Mouse (Mus musculus) ES-CJ7 (cell line): ENCODE measurements around the gene Dhx16.

ENCODE experiments used
- DNase-seq: peaks from one replicate; pipeline ENCODE4 v3.0.0; 2011; ENCODE audit warnings: low read depth, low spot score

Dhx16 gene

DNA sequence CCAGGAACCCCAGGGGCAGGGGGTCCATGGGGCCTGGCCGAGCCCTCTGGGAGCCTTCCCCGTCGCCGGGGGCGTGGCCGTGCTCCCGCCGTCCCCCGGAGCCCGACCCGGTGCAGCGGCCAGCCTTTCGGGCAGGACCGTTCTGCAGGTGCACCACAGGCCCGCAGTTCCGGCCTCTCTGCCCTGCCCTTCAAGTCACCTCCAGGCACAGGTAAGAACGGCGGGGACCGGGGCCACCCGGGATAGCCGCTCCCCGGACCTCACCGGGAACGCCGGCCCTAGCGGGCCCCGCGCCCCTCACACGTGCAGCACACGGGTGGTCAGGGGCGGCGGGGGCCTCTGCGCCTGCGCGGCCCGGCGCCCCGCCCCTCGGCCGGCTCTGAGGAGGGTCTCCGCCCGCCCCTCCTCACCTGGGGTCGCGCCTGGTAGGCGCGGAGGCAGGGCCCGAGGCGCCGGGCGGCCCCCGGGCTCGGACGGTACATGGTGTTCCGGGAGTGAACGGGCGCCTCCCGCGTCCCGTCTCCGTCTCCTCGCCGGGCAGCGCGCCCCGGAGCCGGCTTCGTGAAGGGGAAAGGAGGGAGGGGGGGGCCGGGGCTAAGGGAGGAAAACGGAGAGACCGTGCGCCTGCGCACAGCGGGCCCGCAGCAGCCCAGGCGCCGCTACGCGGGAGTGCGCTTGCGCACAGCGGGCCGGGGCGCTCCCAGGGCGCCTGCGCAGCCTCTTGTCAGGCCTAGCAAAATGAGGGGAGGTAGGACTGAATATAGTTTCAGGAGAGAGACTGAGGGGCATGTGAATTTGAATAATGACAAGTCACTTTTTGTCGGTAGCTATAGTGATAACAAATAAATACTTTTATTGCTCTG, 17.4 kb downstream of the Dhx16 start, which contains the start of gene 2310061I04Rik:
TSS of gene 2310061I04Rik (minus strand) at position 651 of the 863 bp plus-strand sequence.
- peak; percentile 92 for DNase-seq

DNA sequence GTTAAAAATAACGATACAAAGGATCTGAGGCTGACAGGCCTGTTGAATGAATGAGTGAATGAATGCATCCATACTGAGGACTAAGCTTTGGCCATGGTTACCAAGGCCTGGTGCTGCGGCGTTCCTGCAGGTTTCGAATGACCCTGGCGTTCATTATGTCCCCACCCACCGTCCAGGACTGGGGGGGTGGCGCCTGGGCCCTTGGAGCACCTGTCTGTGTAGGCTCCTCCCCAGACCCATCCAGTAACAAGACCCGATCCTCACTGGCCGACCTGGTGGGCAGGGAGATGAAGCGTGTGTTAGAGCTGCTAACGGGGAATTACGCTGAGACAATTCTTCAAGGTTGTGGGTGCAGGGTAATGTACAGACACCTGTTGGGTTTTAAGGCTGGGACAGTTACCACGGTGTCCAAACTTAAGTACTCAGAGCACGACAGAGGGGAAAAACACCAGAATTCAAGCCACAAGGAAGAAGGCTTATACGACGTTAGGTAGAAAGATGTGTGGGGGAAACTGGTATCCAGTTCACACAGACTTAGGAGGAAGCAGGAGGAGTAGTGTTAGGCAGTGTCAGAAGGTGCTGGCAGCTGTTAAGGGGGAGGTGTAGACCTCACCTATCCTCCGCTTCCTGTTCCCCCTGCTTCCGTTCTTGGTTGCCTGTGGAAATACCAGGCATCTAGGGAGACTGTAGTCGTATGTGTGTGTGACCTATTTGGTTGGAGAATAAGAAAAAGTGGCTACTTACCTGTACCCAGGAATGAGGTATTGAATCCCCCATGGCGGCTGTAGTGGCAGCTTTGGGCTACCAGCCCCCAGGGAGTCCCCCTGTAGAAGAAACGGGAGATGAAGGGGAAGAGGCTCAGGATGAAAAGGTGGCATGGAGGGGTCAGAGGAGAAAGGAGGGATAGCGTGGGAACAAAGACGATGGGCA, 18.3 kb downstream of the Dhx16 start:
- peak; percentile 69 for DNase-seq

DNA sequence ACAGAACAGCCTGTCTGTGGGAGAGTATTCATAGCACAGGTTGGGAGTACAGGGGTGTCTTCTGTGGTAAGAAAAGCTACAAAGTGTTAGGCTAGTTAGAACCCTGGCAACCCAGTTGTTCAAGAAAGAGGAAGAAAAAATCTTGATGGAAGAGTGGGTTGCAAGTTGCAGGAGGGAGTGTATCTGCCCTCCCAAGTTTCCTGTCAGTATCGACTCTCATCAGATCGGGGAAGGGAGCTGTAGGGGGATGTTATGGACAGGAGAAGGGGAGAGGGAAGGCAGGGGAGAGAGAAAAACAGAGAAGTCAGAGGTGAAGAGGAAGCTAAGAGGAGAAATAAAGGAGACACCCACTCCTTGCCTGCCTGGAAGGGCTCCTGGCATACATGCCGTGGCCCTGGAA, 21.0 kb downstream of the Dhx16 start:
- DNase-seq = no peak

DNA sequence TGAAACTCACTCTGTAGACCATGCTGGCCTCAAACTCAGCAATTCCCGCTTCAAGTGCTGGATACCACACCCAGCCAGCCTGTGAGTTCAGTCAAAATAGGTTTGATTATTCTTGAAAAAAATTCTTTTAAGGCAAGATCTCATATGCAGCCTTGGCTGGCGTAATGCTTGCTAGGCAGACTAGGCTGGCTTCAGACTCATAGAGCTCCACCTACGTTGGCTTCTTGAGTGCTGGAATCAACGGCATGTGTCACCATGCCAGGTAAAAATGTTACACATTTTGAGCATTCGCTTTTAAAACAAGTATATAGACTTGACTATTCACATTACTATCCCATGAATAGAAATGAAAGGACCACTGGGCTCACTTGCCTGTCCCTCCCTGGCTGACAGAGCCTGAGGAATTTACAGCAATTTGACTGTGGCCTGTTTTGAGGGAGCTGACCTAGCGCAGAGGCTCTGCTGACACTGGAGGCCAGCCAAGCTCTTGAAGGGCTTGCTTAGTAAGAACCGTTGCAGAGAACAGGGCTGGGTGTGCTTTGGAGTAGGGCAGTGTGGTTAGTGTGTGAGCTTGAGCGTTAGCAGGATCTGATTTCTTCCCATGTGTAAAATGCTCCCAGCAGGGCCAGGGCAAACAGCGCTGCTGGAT, 23.8 kb downstream of the Dhx16 start:
- DNase-seq = no peak

DNA sequence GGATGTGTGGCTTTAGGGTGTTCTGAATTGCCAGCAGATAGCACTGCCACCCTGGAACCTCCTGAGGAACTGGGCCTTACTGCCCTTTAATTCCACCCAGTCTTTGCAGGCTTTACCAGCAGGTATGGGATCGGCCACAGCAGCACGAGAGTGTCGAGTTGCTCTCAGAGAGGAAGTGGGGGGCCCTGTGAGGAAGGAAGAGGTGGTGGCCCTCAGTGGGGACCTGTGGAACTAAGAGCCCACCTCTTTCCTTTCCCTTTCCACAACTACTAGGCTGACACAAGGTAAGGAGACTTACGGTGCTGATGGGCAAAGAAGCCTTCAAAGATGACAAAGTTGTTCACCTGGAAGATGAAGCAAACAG, 24.4 kb downstream of the Dhx16 start:
- DNase-seq = no peak

DNA sequence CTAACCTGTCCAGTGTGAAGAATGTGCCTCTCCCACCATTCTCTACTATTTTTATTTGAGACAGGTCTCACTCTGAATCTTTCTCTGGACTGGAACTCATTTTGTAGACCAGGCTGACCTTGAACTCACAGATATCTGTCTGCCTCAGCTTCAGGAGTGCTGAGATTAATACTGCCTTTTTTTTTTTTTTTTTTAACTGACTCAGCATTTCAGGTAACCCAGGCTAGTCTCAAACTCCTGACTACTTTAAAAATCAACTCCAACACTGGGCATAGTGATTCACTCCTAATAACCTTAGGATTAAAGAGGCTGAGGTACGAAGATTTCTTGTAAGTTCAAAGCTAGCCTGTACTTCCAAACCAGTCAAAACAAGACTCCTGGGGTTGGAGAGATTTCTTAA, 26.0 kb downstream of the Dhx16 start:
- no peak for DNase-seq

DNA sequence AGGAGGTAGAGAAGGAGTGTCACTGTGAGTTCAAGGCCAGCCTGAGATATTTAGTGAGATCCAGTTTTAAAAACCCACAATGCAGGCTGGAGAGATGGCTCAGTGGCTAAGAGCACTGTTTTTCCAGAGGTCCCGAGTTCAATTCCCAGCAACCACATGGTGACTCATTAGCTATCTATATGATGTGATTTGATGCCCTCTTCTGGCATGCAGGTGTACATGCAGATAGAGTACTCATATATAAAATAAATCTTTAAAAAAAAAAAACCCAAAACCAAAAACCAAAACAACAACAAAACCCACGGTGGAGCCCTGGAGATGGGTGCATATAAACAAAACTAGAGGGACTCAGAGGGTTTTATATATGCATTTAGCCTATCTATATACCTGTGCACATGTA, 28.0 kb downstream of the Dhx16 start:
- no peak for DNase-seq

DNA sequence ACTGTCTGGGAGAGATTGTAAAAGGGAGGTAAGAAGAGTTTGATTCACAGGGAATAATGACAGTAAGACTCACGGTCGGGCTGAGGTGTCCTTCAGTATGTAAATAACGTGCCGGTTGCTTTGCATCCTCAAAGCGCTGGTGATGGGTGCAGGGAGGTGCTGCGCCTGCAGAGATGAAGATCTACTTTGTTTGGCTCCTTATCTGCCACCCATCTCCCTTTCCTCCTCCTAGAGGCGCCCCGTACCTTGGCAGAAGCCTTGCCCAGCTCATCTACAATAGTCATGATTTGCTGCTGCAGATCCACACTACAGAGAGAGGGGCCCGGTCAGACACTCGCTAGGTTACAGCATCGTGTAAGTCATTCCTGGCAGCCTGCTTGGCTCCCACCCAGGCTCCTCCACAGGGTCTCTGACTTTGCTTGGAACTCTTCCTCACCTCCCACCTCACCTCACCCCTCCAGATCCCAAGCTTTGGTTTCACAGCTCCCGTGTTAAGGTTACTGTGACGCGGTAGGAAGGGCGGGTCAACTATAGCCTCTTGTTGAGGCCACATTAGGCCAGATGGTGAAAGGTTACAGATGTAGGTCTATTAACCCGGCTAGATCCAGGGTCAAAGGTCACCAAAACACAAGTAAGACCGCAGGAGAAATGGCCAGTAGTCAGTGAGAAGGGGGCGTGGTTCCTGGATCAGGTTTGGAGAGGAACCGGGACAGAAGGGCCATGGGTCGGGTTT, 29.7 kb downstream of the Dhx16 start:
- DNase-seq = no peak

DNA sequence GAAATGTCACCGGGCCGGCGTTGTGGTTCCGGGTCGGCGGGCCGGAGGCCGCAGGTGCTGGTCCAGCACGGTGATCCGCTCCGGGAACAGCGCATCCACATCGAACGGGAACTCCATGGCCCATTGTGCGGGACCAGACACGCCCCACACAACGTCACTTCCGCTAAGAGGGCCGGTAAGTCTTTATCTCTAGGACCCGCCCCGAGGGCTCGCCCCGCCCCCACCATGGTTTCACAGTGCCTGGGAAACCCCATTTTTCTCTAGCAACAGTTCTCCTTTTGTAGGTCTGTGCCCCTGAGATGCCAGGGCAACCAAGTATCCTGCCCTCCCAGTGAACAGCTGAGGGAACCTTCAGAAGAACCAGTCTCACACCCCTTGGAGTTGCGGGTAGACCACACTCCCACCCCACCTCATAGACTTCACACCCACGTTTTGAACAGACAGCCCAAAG, 30.3 kb downstream of the Dhx16 start, which contains the start of gene Atat1:
TSS of gene Atat1 (minus strand) at position 157 of the 451 bp plus-strand sequence.
- DNase-seq = peak; percentile 91

DNA sequence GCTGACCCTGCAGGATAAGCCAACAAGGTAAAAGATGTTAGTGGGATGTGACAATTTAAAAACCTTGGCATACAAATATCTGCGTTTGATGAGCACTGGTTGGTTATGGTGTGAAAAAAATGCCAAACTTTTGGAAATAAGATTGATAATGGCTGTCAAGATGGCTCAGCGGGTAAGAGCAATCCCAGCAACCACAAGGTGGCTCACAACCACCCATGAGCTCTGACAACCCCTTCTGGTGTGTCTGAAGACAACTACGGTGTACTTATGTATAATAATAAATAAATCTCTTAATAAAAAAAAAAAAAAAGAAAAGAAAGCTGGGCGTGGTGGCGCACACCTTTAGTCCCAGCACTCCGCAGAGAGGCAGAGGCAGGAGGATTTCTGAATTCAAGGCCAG, 35.4 kb downstream of the Dhx16 start:
- no peak for DNase-seq

DNA sequence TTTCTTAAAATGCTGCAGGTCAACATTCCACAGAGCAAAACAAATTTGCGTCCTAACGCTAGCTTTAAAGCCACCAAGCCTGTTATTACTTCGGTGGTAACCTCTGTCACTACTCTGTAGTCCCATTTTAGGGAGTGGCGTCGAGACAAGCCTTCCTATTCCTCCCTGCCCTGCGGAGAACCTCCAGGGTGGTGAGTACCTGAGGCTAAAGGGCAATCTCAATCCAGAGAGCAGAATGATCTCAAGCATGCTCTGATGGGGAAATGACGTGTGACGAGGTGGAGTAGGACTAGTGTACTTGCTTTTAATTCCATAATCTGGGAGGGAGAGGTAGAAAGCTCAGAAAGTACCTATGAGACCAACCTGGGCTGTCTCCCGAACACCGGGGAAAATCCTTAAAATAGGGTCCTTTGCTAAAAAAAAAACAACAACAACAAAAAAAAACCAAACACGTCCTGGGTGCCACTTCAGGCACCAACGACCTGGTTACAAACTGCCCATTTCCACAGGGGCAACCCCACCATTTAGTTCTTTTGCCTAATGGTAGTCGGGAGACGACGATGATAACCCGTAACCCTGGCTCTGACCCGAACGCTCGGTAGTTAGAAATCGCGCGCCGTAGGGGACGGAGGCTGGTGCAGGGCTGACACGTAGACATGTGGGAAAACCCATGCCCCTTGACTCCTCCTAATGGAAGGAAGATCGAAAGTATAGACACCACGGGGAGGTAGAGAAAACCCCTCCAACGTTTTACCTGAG, 36.1 kb downstream of the Dhx16 start:
- DNase-seq = peak; percentile 58

DNA sequence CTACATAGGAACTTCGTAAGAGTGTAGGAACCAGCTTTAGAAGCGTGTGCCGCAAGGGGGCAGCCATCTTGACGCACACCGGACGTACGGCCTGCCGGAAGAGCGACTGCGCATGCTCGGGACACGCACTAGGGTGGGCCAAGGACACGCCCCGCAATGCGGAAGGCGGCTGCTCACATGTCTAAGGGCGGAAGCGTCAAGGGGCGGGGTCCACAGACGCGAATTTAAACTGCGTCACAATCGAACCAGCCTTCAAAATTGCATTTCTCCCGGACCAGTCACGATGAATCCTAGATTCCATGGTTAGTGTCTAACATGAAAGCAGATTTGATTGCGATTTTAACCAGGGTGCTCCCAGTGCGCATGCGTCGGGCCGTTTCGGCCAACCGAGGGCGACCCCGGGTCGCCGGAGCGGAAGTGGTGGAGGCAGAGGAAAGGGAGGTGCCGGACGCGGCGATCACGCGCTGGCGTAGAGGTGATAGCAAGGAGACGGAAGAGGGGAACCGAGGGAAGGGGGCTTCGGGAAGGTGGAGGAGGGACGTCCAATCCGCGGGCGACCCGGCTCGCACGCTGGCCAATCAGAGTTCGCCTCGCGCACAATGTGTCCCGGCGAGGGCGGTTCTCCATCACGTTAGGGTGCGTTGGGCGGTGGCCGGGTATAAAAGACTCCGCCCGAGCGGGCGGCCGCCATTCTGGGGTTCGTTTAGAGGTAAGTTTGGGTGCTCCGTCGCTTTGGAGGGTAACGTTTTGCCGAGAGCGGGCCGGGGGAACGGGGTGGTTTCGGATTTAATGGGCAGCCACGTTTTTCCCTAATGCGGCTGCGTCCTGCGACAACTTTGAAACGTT, 36.9 kb downstream of the Dhx16 start, which contains the start of the genes Mrps18b and Ppp1r10:
TSS of gene Mrps18b (minus strand) at position 93 of the 846 bp plus-strand sequence.
TSS of gene Ppp1r10 (plus strand) at position 138 of the 846 bp plus-strand sequence.
- DNase-seq = peak; percentile 99

DNA sequence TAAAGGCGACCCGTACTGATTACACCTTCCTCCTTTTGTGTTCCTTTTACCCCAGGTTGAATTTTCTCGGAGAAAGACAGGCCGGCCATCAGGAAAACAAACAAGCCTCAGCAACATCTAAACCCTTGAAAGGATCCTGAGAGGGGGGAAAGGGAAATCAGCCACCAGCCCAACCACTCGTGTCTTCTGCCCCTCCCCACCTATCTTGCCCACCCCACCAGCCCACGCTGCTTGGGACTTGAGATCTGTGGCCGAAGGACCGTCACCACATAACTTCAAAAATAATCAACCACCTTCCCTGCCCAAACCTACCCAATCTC, 37.5 kb downstream of the Dhx16 start:
- DNase-seq = no peak

DNA sequence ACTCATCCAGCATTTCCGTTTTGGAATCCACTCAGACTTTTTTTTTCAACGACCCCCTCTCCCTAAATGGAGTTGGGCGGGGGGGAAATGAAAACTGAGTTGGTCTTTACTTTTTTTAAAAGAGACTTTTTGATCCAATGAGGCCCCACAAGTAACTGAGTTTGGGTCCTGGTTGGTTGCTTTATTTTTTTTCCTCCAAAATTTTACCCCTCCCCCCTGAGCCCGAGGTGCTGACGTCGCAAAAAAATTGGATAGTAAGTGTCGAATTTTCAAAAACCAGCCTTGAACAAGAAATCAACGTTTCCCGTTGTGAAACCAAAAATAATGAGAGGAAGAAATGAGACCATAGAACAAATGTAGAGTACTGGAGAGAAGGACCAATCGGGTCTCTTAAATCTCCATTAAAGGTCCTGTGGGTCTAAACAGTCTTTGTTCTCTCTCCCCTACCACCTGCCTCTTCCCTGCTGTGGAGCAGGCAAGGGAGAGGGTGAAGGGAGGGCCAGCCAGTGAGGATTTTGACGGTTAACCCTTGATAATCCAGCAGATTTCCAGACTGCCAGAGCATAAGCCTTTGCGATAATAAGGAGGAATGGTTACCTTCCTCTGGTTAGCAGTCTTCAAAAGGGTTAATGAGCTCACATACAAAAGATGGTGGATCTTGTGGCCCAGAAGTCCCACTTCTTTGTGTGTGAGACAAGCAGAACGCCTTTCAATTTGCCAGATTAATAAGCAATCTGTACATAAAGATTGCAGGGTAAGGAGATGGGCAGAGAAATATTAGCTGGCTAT, 38.0 kb downstream of the Dhx16 start:
- peak; percentile 71 for DNase-seq

DNA sequence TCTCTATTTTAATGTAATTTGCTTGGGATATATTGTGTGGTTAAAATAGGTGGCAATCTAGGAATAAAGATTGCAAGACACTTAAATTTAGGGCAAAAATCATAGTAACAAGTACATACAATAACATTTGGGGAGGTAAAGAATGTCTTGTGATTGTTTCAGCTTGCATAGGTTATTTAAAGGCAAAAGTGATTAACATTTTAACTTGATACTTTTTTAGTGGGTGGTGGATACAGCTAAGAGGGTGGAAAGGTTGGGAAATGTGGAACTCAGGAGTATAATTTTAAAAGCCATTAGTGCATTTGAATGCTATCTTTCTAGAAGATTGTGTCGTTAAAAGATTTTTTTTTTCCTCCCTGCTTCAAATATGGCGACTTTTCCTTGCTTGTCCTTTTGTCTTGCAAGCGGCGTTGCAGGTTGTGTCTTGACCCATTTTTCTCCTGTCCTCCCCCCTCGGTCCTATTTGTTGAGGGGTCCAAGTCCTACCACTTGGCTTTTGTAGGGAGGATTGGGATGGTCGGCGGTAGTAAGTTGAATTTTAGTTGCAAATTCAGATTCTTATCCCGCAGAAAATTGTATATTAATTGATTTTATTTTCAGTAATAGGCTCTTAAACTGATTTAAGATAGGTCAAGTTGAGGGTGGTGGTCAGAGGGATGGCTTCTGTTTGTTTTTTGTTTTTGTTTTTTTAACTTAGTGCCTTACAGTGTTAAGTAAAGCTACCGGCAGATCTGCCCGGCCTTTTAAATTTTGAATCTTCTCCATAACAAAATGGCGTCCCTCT, 38.8 kb downstream of the Dhx16 start:
- DNase-seq = peak; percentile 74

DNA sequence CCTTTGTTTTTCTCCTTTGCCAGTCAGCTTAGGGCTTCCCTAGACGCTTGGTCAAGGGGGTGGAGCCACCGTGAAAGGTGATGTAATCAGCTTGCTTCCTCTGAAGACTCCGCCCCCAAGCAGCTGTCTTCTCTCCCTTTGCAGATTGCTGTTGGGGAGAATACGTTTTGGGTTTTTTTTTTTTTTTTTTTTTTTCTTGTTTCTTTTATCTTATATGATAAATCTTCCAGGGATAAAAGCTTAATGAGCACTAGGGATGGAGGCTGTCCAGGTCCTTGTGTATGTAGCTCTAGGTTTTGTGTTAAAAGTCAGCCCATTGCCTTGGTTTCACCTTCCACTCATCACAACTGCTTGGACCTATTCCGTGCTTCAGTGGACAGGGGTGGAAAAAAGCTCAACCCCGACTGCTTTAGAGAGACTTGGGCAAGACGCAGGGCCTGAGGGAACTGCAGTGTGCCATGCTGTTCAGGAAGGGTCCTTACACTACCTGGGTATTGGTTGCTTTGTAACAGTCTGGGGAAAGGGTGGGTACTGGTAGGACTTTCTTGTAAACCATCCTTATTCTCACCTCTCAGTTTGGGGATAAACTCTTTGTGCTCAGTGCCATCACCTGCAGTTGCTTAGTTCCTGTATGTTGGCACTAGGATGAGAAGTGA, 39.6 kb downstream of the Dhx16 start:
- DNase-seq = peak; percentile 98

DNA sequence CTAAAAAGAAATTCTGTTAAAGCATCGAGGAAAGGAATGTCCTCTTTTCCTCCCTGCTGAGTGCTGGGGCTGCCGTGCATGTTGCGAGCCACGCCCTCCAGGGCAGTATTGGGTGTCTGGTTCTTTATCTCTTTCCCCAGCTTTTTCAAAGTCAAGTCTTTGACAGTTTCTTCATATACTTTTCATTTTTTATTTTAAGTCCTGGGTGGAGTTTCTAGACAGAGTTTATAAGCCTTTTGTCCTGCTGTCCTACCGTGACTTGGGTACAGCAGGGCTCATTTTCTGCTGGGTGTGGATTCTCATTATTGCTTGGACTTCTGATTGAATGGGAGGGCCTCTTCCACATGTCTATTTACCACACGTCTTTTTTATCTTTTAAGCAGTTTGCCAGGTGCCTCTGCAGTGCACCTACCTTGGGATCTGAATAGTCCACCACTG, 40.3 kb downstream of the Dhx16 start:
- DNase-seq = no peak
